Mouse (Mus musculus) spleen, adult 2 months (tissue): ENCODE data around the gene Sphk1. TPM values are rescaled to one million over a fixed set of nuclear protein-coding genes. Genes with fewer than 3 reads are reported as not detected.

Source experiments
- DNase-seq, 2 experiments: peaks; one replicate each; pipeline versions ENCODE4 v3.0.0 to v3.0.0-alpha.2; 2012 to 2021; ENCODE audit warnings: low spot score in 2 of 2, low read depth in 1 of 2
- H3K27ac ChIP-seq: fragments of 200-500 bp; 2 replicates; pipeline ENCODE4 v1.5.1; 2012; ENCODE audit warnings: low read length, inconsistent platforms; ENCODE audit not compliant: insufficient read depth
- H3K27me3 ChIP-seq: fragments of 200-500 bp; 2 replicates; pipeline ENCODE4 v1.6.1; 2012; ENCODE audit warnings: mild to moderate bottlenecking, moderate library complexity, low read length, inconsistent platforms; ENCODE audit not compliant: control insufficient read depth, insufficient read depth
- H3K36me3 ChIP-seq: fragments of 200-500 bp; 2 replicates; pipeline ENCODE4 v1.6.1; 2012; ENCODE audit warnings: mild to moderate bottlenecking, low read length, inconsistent platforms; ENCODE audit not compliant: control insufficient read depth, insufficient read depth
- H3K4me1 ChIP-seq: fragments of 200-500 bp; 2 replicates; pipeline ENCODE4 v1.6.1; 2011; ENCODE audit warnings: inconsistent platforms; ENCODE audit not compliant: control insufficient read depth, insufficient read depth, insufficient read length
- H3K4me3 ChIP-seq: fragments of 200-500 bp; 2 replicates; pipeline ENCODE4 v1.5.1; 2011; ENCODE audit warnings: mild to moderate bottlenecking, inconsistent platforms; ENCODE audit not compliant: insufficient read depth, insufficient read length; ENCODE audit errors: extremely low read depth
- CTCF ChIP-seq: fragments of 200-500 bp; IDR thresholded peaks from 2 replicates; pipeline ENCODE4 v1.5.1; 2011; ENCODE audit warnings: mild to moderate bottlenecking, inconsistent platforms; ENCODE audit not compliant: insufficient read depth, insufficient read length, insufficient replicate concordance; ENCODE audit errors: extremely low read depth
- POLR2A ChIP-seq: fragments of 200-500 bp; IDR thresholded peaks from 2 replicates; pipeline ENCODE4 v1.6.1; 2011; ENCODE audit warnings: low read depth, low read length, inconsistent platforms
- WGBS: fragments of 180-500 bp; shearing (Covaris S2); methylation state at CpG from one replicate; pipeline ENCODE4 v1.1.7; 2018; 5-methylcytosine and 5-hydroxymethylcytosine counted together
- polyA plus RNA-seq: library from polyadenylated mRNA; depleted of rRNA; stranded (reverse); fragments of >200 nt; gene quantifications from 2 replicates; pipeline ENCODE4 v1.2.3, GENCODE M21; 2012

The Sphk1 gene
- polyA plus RNA-seq, 1 experiment, result 15.5 TPM

DNA sequence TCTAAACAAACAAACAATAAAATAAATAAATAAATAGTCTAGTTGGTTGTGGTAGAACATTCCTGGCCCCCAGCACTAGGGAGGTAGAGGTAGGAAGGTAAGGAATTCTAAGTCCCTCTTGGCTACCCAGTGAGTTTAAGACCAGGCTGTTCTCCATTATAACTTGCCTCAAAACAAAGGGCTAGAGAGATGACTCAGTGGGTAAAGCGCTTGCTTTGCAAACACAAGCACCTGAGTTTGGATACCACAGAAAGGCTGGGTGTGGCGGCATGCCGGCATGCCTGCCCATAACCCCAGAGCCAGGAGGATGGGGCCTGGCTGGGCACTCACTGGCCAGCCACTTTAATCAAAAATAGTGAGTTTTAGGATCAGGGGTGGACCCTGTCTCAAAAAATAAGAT, 8.7 kb upstream of the Sphk1 start:
- no peaks in the 10 kb centered on the region for H3K27me3 ChIP-seq
- no peak for TF ChIP-seq CTCF
- 91% methylated on average over 3 of the region's 3 CpGs for WGBS

DNA sequence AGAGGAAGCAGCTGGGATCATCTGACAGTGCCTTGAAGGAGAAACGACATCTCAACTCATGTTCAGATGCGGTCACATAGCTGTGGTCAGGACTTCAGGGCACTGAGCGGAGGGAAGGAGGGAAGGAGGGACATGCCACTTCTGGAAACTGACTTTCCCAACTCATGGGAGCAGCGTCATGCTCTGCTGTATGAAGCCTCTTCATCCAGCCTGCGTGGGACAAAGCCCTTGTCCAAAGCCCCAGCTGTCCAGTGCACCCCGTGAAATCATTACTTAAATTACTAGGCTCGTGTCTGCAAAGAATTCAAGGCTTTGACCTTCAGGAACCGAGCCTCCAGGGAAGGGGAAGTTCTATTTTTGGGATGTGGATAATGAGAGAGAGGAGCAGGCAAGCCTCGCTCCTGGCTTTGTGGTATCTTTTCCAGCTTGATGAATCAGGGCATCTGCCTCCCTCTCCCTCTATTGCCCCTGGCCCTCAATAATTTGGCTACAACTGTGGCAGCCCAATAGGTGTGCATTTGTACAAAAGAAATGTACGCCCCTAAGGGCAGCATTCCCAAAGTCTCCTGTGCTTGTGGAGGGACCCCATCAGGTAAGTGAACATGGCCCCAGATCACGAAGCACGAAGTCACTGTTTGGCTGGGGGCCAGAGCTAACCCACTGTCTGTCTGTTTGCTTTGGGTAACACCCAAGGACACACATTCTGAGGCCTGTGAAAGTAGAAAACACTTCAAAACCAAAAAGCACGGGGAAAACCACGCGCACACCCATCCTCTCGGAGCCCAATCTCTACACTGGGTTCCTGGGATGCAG, 7.6 kb upstream of the Sphk1 start:
- Histone ChIP-seq H3K4me3 (no peak overlapping the region), H3K4me1 (no peaks in the 10 kb centered on the region), H3K27me3 (no peaks in the 10 kb centered on the region), H3K36me3 (no peaks in the 10 kb centered on the region), H3K27ac (peak overlapping the region; percentile 30; the same call in 1 of the 2 replicates)
- WGBS, result 58% methylated on average over 16 of the region's 16 CpGs
- no peak for TF ChIP-seq POLR2A
- no peak for TF ChIP-seq CTCF
- DNase-seq, result no peak

More for the DNA sequence above, 8.7 kb upstream of the Sphk1 start:
- Histone ChIP-seq H3K4me3 (no peak overlapping the region), H3K36me3 (no peaks in the 10 kb centered on the region), H3K27ac (no peak overlapping the region), H3K4me1 (no peaks in the 10 kb centered on the region)
- no peak for DNase-seq

DNA sequence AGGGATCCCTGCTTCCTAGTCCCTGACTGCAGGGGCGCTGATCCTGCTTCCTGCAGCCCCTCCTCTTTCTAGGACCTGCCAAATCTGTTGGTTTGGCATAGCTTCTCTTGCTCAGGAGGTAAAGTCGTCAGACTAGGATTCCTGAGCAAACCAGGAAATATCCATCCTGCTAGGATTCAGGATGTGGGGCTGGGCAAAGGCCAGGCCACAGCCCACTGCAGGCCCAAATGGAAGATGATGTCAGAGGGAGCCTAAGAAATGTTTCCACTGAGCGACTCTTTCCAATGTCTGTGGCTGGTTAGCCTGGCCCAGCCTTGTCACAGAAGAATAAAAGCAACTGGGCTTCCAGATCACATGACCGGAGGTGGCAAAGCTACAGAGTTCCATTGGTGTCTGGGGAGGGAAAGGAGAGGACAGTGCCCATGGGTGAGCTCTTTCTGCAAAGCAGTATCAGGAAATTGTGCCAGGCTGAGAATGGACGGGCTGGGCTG, 7.0 kb upstream of the Sphk1 start:
- H3K4me3 ChIP-seq, result no peak overlapping the region
- WGBS, result 68% methylated on average over 5 of the region's 5 CpGs
- no peaks in the 10 kb centered on the region for H3K4me1 ChIP-seq
- TF ChIP-seq POLR2A, result no peak
- TF ChIP-seq CTCF, result no peak
- H3K36me3 ChIP-seq, result no peaks in the 10 kb centered on the region
- H3K27me3 ChIP-seq, result no peaks in the 10 kb centered on the region
- no peak for DNase-seq
- H3K27ac ChIP-seq, result no peak overlapping the region

DNA sequence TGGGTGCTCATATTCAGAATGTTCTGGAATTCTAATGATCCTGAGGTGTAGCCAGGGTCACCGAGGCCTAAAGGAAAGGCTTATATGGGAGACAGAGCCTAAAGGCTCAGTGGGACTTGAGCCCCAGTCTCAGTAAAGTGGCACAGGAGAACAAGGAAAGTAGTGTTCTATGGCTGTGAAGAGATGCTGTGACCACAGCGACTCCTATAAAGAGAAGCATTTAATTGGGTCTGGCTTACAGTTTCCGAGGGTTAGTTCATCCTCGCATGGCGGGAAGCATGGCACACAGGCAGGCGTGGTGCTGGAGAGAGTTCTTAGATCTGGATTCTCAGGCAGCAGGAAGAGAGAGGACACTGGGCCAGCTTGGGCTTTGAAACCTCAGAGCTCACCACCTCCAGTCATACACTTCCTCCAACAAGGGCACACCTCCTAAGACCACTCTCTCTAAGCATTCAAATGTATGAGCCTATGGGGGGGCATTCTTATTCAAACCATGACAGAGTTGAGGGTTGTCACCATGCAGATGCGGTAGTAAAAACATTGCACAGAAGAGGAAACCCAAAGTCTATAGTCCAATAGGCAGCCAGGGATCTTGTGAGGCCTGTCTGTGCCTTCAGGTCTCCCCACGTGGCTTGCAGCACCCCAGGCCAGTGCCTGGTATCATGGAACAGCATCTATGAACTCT, 1.9 kb upstream of the Sphk1 start:
- Histone ChIP-seq H3K4me3 (no peak overlapping the region), H3K4me1 (peaks cover 12% of the 10 kb centered on the region), H3K36me3 (no peaks in the 10 kb centered on the region), H3K27me3 (peaks cover 19% of the 10 kb centered on the region), H3K27ac (no peak overlapping the region)
- no peak for DNase-seq
- no peak for TF ChIP-seq POLR2A
- TF ChIP-seq CTCF, result no peak
- WGBS, result 85% methylated on average over 8 of the region's 8 CpGs

DNA sequence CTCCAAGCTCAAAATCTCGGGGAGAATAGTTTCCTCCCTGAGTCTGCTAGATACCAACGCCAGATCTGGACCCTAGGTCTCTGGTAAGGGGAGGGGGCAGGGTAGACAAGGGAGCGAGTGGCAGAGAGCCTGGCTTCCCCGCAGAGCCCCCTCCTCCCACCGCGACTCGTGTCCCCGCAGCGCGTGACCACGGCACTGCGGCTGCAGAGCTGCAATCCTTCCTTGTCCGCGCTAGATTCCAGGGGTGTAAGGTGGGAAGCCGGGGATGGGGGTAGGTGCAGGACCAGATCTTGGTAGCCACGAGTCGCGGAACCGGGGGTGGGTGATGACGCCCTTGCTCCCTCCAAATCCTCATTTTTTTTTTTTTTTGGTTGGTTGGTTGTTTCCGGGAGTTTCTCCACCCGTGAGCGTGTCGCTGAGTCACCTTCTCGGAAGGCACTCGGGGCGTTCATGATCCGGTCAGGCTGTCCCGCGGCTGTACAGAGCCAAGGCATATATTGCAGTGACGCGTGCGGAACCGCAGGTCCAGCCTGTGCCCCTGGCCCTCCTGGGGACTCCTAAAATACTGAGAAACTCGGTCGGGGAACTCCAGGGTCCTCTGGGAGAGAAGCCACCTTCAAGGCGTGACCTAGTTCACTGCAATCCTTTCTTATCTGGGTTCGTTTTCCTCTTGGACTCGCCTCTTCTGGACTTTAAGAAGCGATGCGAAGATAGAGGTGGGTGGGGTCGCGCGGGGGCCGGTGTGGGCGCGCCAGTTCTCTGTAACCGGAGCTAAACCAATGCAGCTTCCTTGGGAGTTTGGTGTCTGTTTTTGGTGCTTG, 856 bp downstream of the Sphk1 start:
- H3K27me3 ChIP-seq, result peaks cover 24% of the 10 kb centered on the region
- no peaks in the 10 kb centered on the region for H3K36me3 ChIP-seq
- peaks cover 16% of the 10 kb centered on the region for H3K4me1 ChIP-seq
- WGBS, result 3% methylated on average over 48 of the region's 48 CpGs
- no peak overlapping the region for H3K27ac ChIP-seq
- DNase-seq, result no peak
- H3K4me3 ChIP-seq, result no peak overlapping the region; the same call in 1 of the 2 replicates
- TF ChIP-seq CTCF, result no peak
- no peak for TF ChIP-seq POLR2A

DNA sequence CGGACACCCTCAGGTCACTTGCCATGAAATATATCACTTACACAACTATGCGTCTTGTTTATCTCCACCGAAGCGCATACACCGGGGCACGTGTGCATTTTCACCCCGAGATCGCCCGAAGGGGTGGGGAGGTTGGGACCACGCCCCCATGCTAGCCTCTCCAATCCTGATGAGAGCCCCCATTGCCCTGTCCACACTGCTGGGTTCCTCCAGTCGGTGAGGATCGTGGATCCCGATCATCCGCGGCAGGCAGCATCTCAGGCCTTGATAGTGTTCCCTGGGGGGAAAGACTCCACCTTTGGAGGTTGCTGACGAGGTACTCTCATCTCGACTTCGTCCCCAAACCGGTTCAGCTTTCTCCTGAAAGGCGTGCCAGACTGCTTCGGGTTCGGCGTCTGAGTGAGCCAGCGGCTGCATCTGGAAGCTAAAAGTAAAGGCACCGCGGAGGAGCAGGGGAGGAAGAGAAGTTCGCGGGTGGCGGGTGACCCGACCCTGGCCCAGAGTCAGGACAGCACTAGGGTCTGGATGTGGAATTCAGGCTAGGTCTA, 1.6 kb downstream of the Sphk1 start:
- no peak for TF ChIP-seq POLR2A
- no peak for TF ChIP-seq CTCF
- Histone ChIP-seq H3K27me3 (peaks cover 24% of the 10 kb centered on the region), H3K36me3 (no peaks in the 10 kb centered on the region), H3K4me3 (peak overlapping the region; percentile 48), H3K27ac (peak overlapping the region; percentile 24; the same call in 1 of the 2 replicates), H3K4me1 (peaks cover 16% of the 10 kb centered on the region)
- 3% methylated on average over 30 of the region's 30 CpGs for WGBS
- DNase-seq, result no peak
